Mouse (Mus musculus) cerebellum, postnatal 25 days (tissue): ENCODE measurements around the gene Eif2ak3.
"Not testable (repeated sequence)": the region's sequence is repeated elsewhere in the genome, so short reads cannot be mapped to it uniquely, and the experiment has no call there.

ENCODE experiments used
- DNase-seq, 2 experiments: peaks; one replicate each; pipeline ENCODE4 v3.0.0; 2021; ENCODE audit warnings: mixed read lengths in 2 of 2

Eif2ak3 gene

GRCm38 (mm10) chr6:70844002-70844804 lies at the start of gene Eif2ak3:
Gene Eif2ak3 (plus strand): TSS chr6:70844515.
- DNase-seq = peak; percentile 99

GRCm38 (mm10) chr6:70796940-70797339 lies 47.4 kb upstream of the Eif2ak3 start:
- no peak for DNase-seq

GRCm38 (mm10) chr6:70797581-70798251 lies 46.6 kb upstream of the Eif2ak3 start:
- peak; percentile 69 to 84 for DNase-seq

- DNase-seq = peak; percentile 32 to 51
Observed at GRCm38 (mm10) chr6:70804632-70805031, 39.7 kb upstream of the Eif2ak3 start.

- DNase-seq = peak; percentile 69 to 84
Observed at GRCm38 (mm10) chr6:70805267-70805666, 39.0 kb upstream of the Eif2ak3 start.

GRCm38 (mm10) chr6:70805820-70806513 lies 38.3 kb upstream of the Eif2ak3 start:
- DNase-seq = peak; percentile 77 to 79

- no peak for DNase-seq
Observed at GRCm38 (mm10) chr6:70806514-70806912, 37.8 kb upstream of the Eif2ak3 start.

GRCm38 (mm10) chr6:70810524-70810923 lies 33.8 kb upstream of the Eif2ak3 start:
- no peak for DNase-seq

- peak; percentile 85 to 88 for DNase-seq
Observed at GRCm38 (mm10) chr6:70811557-70812525, 32.5 kb upstream of the Eif2ak3 start.

GRCm38 (mm10) chr6:70812526-70812895 lies 31.8 kb upstream of the Eif2ak3 start:
- no peak for DNase-seq

- no peak for DNase-seq
Observed at GRCm38 (mm10) chr6:70813921-70814628, 30.2 kb upstream of the Eif2ak3 start.

GRCm38 (mm10) chr6:70814629-70814950 lies 29.7 kb upstream of the Eif2ak3 start:
- DNase-seq = no peak

GRCm38 (mm10) chr6:70815471-70815870 lies 28.8 kb upstream of the Eif2ak3 start:
- DNase-seq = no peak

- DNase-seq = no peak
Observed at GRCm38 (mm10) chr6:70821566-70821965, 22.7 kb upstream of the Eif2ak3 start.

- DNase-seq = no peak
Observed at GRCm38 (mm10) chr6:70822386-70822910, 21.9 kb upstream of the Eif2ak3 start.

- DNase-seq = not testable (repeated sequence)
Observed at GRCm38 (mm10) chr6:70823277-70823676, 21.0 kb upstream of the Eif2ak3 start.

GRCm38 (mm10) chr6:70824085-70824986 lies 20.0 kb upstream of the Eif2ak3 start:
- peak; percentile 85 to 86 for DNase-seq

- DNase-seq = no peak
Observed at GRCm38 (mm10) chr6:70824987-70825337, 19.4 kb upstream of the Eif2ak3 start.

- DNase-seq = no peak
Observed at GRCm38 (mm10) chr6:70829451-70829850, 14.9 kb upstream of the Eif2ak3 start.

GRCm38 (mm10) chr6:70830552-70830951 lies 13.8 kb upstream of the Eif2ak3 start:
- no peak for DNase-seq
